Mouse (Mus musculus): Measurements from ENCODE around the gene Hoxd13.

DNA sequence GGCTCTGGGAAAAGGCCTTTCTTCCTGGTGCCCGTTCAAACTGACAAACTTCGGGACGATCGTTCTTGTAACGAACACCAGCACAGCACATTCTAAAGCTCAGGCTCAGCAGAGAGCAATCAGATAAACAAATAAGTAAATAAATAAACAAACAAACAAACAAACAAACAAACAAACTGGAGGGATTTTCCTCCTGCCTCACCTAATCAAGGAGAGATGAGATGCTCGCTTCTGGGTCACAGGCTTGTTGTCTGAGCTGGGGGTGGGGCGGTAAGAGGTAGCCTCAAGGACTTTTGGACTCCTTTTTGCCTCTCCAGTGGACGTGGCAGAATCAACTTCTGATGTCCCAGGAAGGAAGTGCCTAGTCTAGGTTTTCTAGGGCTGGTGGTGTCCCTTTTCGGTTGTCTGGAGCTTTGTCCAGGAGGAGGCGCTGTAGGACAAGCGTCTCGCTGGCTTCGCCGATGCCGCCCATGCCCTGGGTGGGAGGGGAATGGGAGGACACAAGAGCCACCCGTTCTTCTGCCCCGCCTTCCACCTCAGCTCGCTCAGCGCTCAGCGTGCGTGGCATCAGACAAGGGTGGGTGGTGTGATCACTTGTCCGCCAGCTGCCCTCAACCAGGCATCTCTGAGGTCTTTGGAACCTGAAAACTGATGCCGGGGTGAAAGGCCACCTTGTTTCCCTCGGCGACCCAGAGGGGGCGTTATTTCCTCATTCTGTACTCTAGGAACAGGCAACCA, 47.6 kb downstream of the Hoxd13 start:
- TF ChIP-seq EP300 (IDR thresholded peaks at IDR 0.05; ENCODE audit: low read depth): no peak
- peak; percentile 84 for TF ChIP-seq CTCF (IDR thresholded peaks at IDR 0.05; ENCODE audit: low read depth)
